Mouse (Mus musculus) erythroblast, embryonic 14.5 days (primary cell): ENCODE measurements around the gene Rdh5.

Experiments used
- GATA1 ChIP-seq: IDR thresholded peaks from 2 replicates; pipeline ENCODE4 v1.6.1; 2012; ENCODE audit warnings: low read length, inconsistent platforms, mixed read lengths
- TAL1 ChIP-seq: IDR thresholded peaks from 3 replicates; pipeline ENCODE4 v1.6.1; 2012; ENCODE audit warnings: low read length, inconsistent platforms, mixed read lengths

- no peak for TF ChIP-seq TAL1
- TF ChIP-seq GATA1 = no peak
These were observed 56.2 kb downstream of the Rdh5 start for GRCm38 (mm10) chr10:128866518-128866917.
